Mouse (Mus musculus): ENCODE measurements at regions not wholly inside any gene's neighbourhood (a gene's known extent, or its start where the extent isn't known, plus 50 kb on each side); places are given as distances from the start of the nearest gene placed in this dataset.

GRCm38 (mm10) chr1:18598908-18599307 lies 334.0 kb upstream of the Defb41 start:
- H3K4me3 ChIP-seq (ENCODE audit: insufficient read depth, low read depth, low read length): no peak overlapping the region
- H3K36me3 ChIP-seq (ENCODE audit: control insufficient read depth, insufficient read depth, low read length): no peaks in the 10 kb centered on the region
- 69% methylated on average over 4 of the region's 4 CpGs for WGBS
- no peaks in the 10 kb centered on the region for H3K27me3 ChIP-seq (replicated peaks; ENCODE audit: control insufficient read depth, insufficient read depth, low read length)
- TF ChIP-seq POLR2A (IDR thresholded peaks at IDR 0.05; ENCODE audit: low read depth, low read length): no peak
- TF ChIP-seq CTCF (conservative IDR thresholded peaks at IDR 0.05; ENCODE audit: insufficient read depth, insufficient read length, low read depth, low read length): no peak
- H3K4me1 ChIP-seq (ENCODE audit: control insufficient read depth, insufficient read depth, low read length): no peaks in the 10 kb centered on the region
- no peak overlapping the region for H3K27ac ChIP-seq (ENCODE audit: insufficient read depth, low read depth, low read length)
- no peak for DNase-seq

GRCm38 (mm10) chr1:18583358-18584128 lies 318.6 kb upstream of the Defb41 start:
- WGBS: 76% methylated on average over 6 of the region's 6 CpGs
- H3K4me3 ChIP-seq (ENCODE audit: insufficient read depth, low read depth, low read length): no peak overlapping the region
- DNase-seq: no peak

GRCm38 (mm10) chr1:18578625-18579024 lies 313.7 kb upstream of the Defb41 start:
- no peak for TF ChIP-seq CTCF (conservative IDR thresholded peaks at IDR 0.05; ENCODE audit: insufficient read depth, insufficient read length, low read depth, low read length)
- TF ChIP-seq POLR2A (IDR thresholded peaks at IDR 0.05; ENCODE audit: low read depth, low read length): no peak
- no peak overlapping the region for H3K4me3 ChIP-seq (ENCODE audit: insufficient read depth, low read depth, low read length)
- H3K27ac ChIP-seq (ENCODE audit: insufficient read depth, low read depth, low read length): no peak overlapping the region
- DNase-seq: no peak
- H3K4me1 ChIP-seq (ENCODE audit: control insufficient read depth, insufficient read depth, low read length): no peaks in the 10 kb centered on the region
- H3K27me3 ChIP-seq (replicated peaks; ENCODE audit: control insufficient read depth, insufficient read depth, low read length): no peaks in the 10 kb centered on the region
- 81% methylated on average over 2 of the region's 2 CpGs for WGBS
- no peaks in the 10 kb centered on the region for H3K36me3 ChIP-seq (ENCODE audit: control insufficient read depth, insufficient read depth, low read length)

More at GRCm38 (mm10) chr1:18583358-18584128, 318.6 kb upstream of the Defb41 start:
- no peak for TF ChIP-seq POLR2A (IDR thresholded peaks at IDR 0.05; ENCODE audit: low read depth, low read length)
- TF ChIP-seq CTCF (conservative IDR thresholded peaks at IDR 0.05; ENCODE audit: insufficient read depth, insufficient read length, low read depth, low read length): no peak
- Histone ChIP-seq H3K36me3 (ENCODE audit: control insufficient read depth, insufficient read depth, low read length) (no peaks in the 10 kb centered on the region), H3K27me3 (replicated peaks; ENCODE audit: control insufficient read depth, insufficient read depth, low read length) (no peaks in the 10 kb centered on the region), H3K27ac (ENCODE audit: insufficient read depth, low read depth, low read length) (no peak overlapping the region), H3K4me1 (ENCODE audit: control insufficient read depth, insufficient read depth, low read length) (no peaks in the 10 kb centered on the region)

GRCm38 (mm10) chr1:18567086-18567485 lies 302.1 kb upstream of the Defb41 start:
- Histone ChIP-seq H3K27me3 (replicated peaks; ENCODE audit: control insufficient read depth, insufficient read depth, low read length) (no peaks in the 10 kb centered on the region), H3K36me3 (ENCODE audit: control insufficient read depth, insufficient read depth, low read length) (no peaks in the 10 kb centered on the region), H3K4me1 (ENCODE audit: control insufficient read depth, insufficient read depth, low read length) (no peaks in the 10 kb centered on the region), H3K4me3 (ENCODE audit: insufficient read depth, low read depth, low read length) (no peak overlapping the region), H3K27ac (ENCODE audit: insufficient read depth, low read depth, low read length) (no peak overlapping the region)
- TF ChIP-seq POLR2A (IDR thresholded peaks at IDR 0.05; ENCODE audit: low read depth, low read length): no peak
- no peak for TF ChIP-seq CTCF (conservative IDR thresholded peaks at IDR 0.05; ENCODE audit: insufficient read depth, insufficient read length, low read depth, low read length)
- WGBS: 75% methylated on average over 2 of the region's 2 CpGs
- no peak for DNase-seq

- Histone ChIP-seq H3K4me3 (ENCODE audit: insufficient read depth, low read depth, low read length) (no peak overlapping the region), H3K27ac (ENCODE audit: insufficient read depth, low read depth, low read length) (no peak overlapping the region), H3K27me3 (replicated peaks; ENCODE audit: control insufficient read depth, insufficient read depth, low read length) (no peaks in the 10 kb centered on the region), H3K4me1 (ENCODE audit: control insufficient read depth, insufficient read depth, low read length) (no peaks in the 10 kb centered on the region), H3K36me3 (ENCODE audit: control insufficient read depth, insufficient read depth, low read length) (no peaks in the 10 kb centered on the region)
- DNase-seq: no peak
- 73% methylated on average over 2 of the region's 2 CpGs for WGBS
- no peak for TF ChIP-seq CTCF (conservative IDR thresholded peaks at IDR 0.05; ENCODE audit: insufficient read depth, insufficient read length, low read depth, low read length)
- no peak for TF ChIP-seq POLR2A (IDR thresholded peaks at IDR 0.05; ENCODE audit: low read depth, low read length)
These were observed 286.3 kb upstream of the Defb41 start for GRCm38 (mm10) chr1:18551211-18551610.

- TF ChIP-seq CTCF (conservative IDR thresholded peaks at IDR 0.05; ENCODE audit: insufficient read depth, insufficient read length, low read depth, low read length): no peak
- no peaks in the 10 kb centered on the region for H3K36me3 ChIP-seq (ENCODE audit: control insufficient read depth, insufficient read depth, low read length)
- no peak overlapping the region for H3K27ac ChIP-seq (ENCODE audit: insufficient read depth, low read depth, low read length)
- no peaks in the 10 kb centered on the region for H3K4me1 ChIP-seq (ENCODE audit: control insufficient read depth, insufficient read depth, low read length)
- DNase-seq: no peak
- no peak overlapping the region for H3K4me3 ChIP-seq (ENCODE audit: insufficient read depth, low read depth, low read length)
- WGBS: 96% methylated on average over 1 of the region's 1 CpGs
- no peaks in the 10 kb centered on the region for H3K27me3 ChIP-seq (replicated peaks; ENCODE audit: control insufficient read depth, insufficient read depth, low read length)
These were observed 266.8 kb upstream of the Defb41 start for GRCm38 (mm10) chr1:18531702-18532101.

GRCm38 (mm10) chr1:18524485-18524884 lies 259.5 kb upstream of the Defb41 start:
- no peak for TF ChIP-seq POLR2A (IDR thresholded peaks at IDR 0.05; ENCODE audit: low read depth, low read length)
- TF ChIP-seq CTCF (conservative IDR thresholded peaks at IDR 0.05; ENCODE audit: insufficient read depth, insufficient read length, low read depth, low read length): no peak
- DNase-seq: no peak
- WGBS: 50% methylated on average over 2 of the region's 2 CpGs
- H3K4me1 ChIP-seq (ENCODE audit: control insufficient read depth, insufficient read depth, low read length): no peaks in the 10 kb centered on the region
- H3K36me3 ChIP-seq (ENCODE audit: control insufficient read depth, insufficient read depth, low read length): no peaks in the 10 kb centered on the region
- no peaks in the 10 kb centered on the region for H3K27me3 ChIP-seq (replicated peaks; ENCODE audit: control insufficient read depth, insufficient read depth, low read length)
- no peak overlapping the region for H3K4me3 ChIP-seq (ENCODE audit: insufficient read depth, low read depth, low read length)
- no peak overlapping the region for H3K27ac ChIP-seq (ENCODE audit: insufficient read depth, low read depth, low read length)
